Mouse (Mus musculus) thymus, postnatal 0 days (tissue): ENCODE measurements at regions not wholly inside any gene's neighbourhood (a gene's known extent, or its start where the extent isn't known, plus 50 kb on each side); places are given as distances from the start of the nearest gene placed in this dataset.

Source experiments
- DNase-seq: peaks from one replicate; pipeline ENCODE4 v3.0.0-alpha.2; 2015; ENCODE audit warnings: low spot score

GRCm38 (mm10) chr14:48053151-48053550 lies 67.5 kb upstream of the Peli2 start:
- DNase-seq, result no peak

- no peak for DNase-seq
These were observed 65.9 kb upstream of the Peli2 start for GRCm38 (mm10) chr14:48054719-48055118.

DNA sequence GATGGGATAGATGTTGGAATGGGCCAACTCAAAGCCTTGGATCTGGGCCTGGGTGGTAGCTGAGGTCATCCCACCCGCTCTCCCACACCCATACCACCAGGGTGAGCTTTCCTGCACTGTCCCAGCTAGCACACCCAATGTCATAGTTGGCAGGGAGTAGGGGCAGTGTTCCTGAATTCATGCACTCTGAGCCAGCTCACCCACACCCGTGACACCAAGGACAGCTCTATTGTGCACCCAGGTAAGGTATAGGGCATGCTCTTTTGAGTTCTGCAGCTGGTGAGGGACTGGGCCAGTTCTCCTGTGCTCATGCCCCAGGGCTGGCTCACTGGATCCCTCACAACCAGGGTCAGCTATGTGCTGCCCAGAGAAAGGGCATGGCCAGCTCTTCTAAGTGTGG lies 64.8 kb upstream of the Peli2 start:
- no peak for DNase-seq

- DNase-seq, result no peak
These were observed 62.3 kb upstream of the Peli2 start for GRCm38 (mm10) chr14:48058234-48058868.

DNA sequence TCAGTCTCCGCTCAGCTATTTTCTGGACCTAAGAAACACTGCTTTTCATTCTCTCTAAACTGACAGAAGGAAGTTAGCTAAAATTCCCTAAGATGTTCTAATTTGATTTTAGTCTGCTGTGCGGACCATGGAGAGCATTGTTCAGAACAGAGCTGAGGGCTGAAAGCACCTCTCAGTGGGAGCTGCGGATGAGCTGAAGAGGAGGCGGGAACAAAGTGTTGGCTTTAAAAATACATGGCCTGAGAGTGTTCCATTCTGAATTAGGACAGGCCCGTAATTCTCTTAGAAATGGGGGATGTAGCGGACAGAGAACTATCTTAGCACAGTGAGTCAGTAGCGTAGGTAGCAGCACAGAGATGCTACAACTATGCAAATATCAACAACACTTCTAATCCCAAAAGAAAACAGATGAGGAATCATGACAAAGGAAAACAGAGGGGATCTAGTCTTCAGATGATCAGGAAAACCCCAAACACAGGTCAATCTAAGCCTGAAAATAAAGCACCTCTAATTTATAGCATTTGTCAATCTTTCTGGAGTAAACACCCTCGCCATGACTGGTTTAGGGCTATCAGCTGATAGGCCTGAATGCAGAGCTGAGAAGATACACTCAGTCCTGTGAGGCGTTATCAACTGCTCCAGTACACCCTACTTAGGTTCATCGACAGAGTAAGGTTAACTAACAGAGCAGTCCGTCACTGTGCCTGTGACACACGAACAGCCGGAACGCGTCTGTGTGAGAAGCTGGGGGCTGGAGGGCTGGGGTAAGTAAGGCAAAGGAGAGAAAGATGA lies 60.8 kb upstream of the Peli2 start:
- no peak for DNase-seq

DNA sequence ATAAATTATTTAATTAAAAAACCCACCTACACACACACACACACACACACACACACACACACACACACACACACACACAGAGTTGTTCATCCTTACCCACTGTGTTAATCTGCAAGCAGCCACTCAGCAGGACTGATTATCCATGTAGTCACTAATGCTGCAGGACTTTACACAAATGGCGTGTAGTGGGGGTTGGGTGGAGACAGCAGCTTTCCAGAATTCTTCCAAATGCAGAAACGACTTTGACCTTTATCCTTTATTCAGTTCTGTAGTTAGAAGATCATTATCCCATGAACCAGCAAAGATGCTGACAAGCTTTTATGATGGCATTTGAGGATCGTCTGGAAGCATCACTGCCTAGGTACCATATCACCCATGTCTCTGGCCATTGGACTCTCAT lies 52.0 kb upstream of the Peli2 start:
- DNase-seq, result no peak
